Mouse (Mus musculus) intestine, embryonic 16.5 days (tissue): ENCODE data around the gene Scyl1. TPM values are rescaled to one million over a fixed set of nuclear protein-coding genes. Genes with fewer than 3 reads are reported as not detected.
"Not testable (repeated sequence)": the region's sequence is repeated elsewhere in the genome, so short reads cannot be mapped to it uniquely, and the experiment has no call there.

ENCODE experiments used
- ATAC-seq: fragments of 200-750 bp; cut with Nextera tagmentation; 2 replicates; pipeline ENCODE4 v1.8.0; 2017; ENCODE audit warnings: moderate TSS enrichment, moderate library complexity
- H3K27ac ChIP-seq: fragments of 300-500 bp; sonication (generic); 2 replicates; pipeline ENCODE4 v1.5.1; 2014; ENCODE audit warnings: mild to moderate bottlenecking, low read length
- H3K27me3 ChIP-seq: fragments of 300-500 bp; sonication (generic); replicated peaks from 2 replicates; pipeline ENCODE4 v1.6.1; 2014; ENCODE audit warnings: low read length, control low read depth, mixed read lengths; ENCODE audit not compliant: control insufficient read depth, insufficient read depth
- H3K36me3 ChIP-seq: fragments of 300-500 bp; sonication (generic); 2 replicates; pipeline ENCODE4 v1.6.1; 2014; ENCODE audit warnings: low read length, control low read depth; ENCODE audit not compliant: control insufficient read depth, insufficient read depth
- H3K4me1 ChIP-seq: fragments of 300-500 bp; sonication (generic); 2 replicates; pipeline ENCODE4 v1.6.1; 2014; ENCODE audit warnings: low read length, control low read depth, mixed read lengths; ENCODE audit not compliant: control insufficient read depth, insufficient read depth
- H3K4me2 ChIP-seq: fragments of 300-500 bp; sonication (generic); 2 replicates; pipeline ENCODE4 v1.6.1; 2014; ENCODE audit warnings: low read depth, low read length, control low read depth
- H3K4me3 ChIP-seq: fragments of 300-500 bp; sonication (generic); 2 replicates; pipeline ENCODE4 v1.5.1; 2014; ENCODE audit warnings: mild to moderate bottlenecking, low read length
- H3K9ac ChIP-seq: fragments of 300-500 bp; sonication (generic); 2 replicates; pipeline ENCODE4 v1.6.1; 2014; ENCODE audit warnings: low read depth, low read length
- H3K9me3 ChIP-seq: fragments of 300-500 bp; sonication (generic); 2 replicates; pipeline ENCODE4 v1.6.1; 2016; ENCODE audit warnings: low read length, control low read depth; ENCODE audit not compliant: control insufficient read depth
- WGBS: fragments of 180-500 bp; shearing (Covaris S2); extraction: QIAGEN DNeasy Blood & Tissue Kit; methylation state at CpG from one replicate; pipeline ENCODE4 v1.1.7; 2014; 5-methylcytosine and 5-hydroxymethylcytosine counted together
- polyA plus RNA-seq: library from polyadenylated mRNA; unstranded; fragments of >200 nt; fragmentation: Nextera tagmentation; extraction: Ambion mirVana; gene quantifications from 2 replicates; pipeline ENCODE4 v1.2.1, GENCODE M21; 2015

Scyl1 gene
- polyA plus RNA-seq, 1 experiment from 2014 or later: 58.9 TPM

GRCm38 (mm10) chr19:5799566-5800349 lies 28.5 kb upstream of the Scyl1 start:
- H3K4me2 ChIP-seq: peak overlapping the region; percentile 65
- H3K9me3 ChIP-seq: no peaks in the 10 kb centered on the region
- WGBS: 0% methylated on average over 10 of the region's 10 CpGs
- H3K27ac ChIP-seq: peak overlapping the region; percentile 89
- peaks cover 21% of the 10 kb centered on the region for H3K36me3 ChIP-seq
- H3K4me3 ChIP-seq: peak overlapping the region; percentile 62
- no peaks in the 10 kb centered on the region for H3K27me3 ChIP-seq
- H3K9ac ChIP-seq: peak overlapping the region; percentile 81
- peaks cover 37% of the 10 kb centered on the region for H3K4me1 ChIP-seq
- no peak for ATAC-seq

DNA sequence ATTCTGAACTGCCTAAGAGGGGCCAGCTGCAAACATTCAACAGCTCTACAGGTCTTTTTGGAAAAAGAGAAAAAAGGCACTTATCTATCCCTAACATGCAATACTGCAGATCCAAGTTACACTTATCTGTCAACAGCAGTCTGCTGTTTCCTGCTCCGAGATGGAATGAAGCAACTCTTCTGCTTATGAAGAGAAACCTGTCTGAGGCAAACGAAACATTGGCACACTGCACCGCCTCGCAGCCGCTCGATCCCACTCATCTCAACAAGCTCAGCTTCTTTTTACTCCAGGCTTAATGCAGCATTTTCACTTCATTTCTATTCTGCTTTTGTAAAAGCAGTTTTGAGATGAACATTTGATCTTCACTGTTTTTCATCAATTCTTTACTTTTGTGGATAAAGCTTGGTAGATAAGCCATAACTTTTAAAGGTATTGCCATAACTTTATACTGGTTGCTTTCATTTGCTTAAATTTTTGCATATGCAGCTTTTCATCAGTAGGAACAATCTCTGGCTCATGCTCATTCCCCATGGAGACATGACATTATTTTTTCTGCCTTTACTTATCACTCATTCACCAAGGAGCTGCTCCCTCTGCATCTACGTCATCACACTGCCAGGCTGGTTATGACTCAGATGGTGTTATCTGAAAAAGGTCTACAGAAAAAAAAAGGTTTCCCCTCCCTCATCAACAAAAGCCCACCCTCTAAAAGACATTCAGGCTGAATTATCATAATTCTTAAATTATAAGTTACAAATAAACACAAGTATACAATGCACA lies 27.7 kb upstream of the Scyl1 start:
- no peaks in the 10 kb centered on the region for H3K27me3 ChIP-seq
- ATAC-seq: no peak
- under 1% methylated on average over 7 of the region's 7 CpGs for WGBS
- peaks cover 31% of the 10 kb centered on the region for H3K4me1 ChIP-seq
- H3K4me3 ChIP-seq: peak overlapping the region; percentile 67
- H3K4me2 ChIP-seq: peak overlapping the region; percentile 82
- peak overlapping the region; percentile 73 for H3K9ac ChIP-seq
- peaks cover 21% of the 10 kb centered on the region for H3K36me3 ChIP-seq
- no peaks in the 10 kb centered on the region for H3K9me3 ChIP-seq
- peak overlapping the region; percentile 30; the same call in 1 of the 2 replicates for H3K27ac ChIP-seq

GRCm38 (mm10) chr19:5797381-5798111 lies 26.3 kb upstream of the Scyl1 start:
- Histone ChIP-seq H3K9me3 (no peaks in the 10 kb centered on the region), H3K27ac (peak overlapping the region; percentile 68), H3K27me3 (no peaks in the 10 kb centered on the region), H3K4me1 (peaks cover 29% of the 10 kb centered on the region), H3K4me3 (peak overlapping the region; percentile 67), H3K4me2 (peak overlapping the region; percentile 82), H3K36me3 (peaks cover 21% of the 10 kb centered on the region), H3K9ac (peak overlapping the region; percentile 62)
- no peak for ATAC-seq
- 5% methylated on average over 7 of the region's 7 CpGs for WGBS

DNA sequence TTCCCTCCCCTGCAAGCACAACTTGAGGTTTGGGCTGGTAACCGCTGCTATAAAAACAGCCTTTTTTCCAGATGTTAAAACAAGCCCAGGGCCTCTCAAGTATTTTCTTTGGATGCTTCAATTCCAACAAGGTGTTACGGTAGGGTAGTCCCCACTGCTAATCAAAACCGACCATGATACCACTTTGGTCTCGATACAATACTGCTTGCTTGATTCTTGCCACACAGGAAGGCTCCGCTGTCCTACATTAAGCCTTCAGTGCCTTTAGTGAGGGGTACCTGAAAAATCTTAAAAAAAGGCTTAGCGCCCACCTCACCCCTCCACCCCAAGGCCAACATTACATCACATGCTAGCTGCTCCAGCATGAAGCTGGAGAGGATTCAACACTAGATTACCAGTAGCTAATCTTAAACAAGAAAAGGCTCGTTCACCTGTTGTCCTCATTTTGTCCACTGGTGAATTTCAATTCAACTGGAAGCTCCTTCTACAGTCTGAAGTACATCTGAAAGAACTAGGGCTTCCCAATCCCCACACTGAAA lies 25.4 kb upstream of the Scyl1 start:
- Histone ChIP-seq H3K27me3 (no peaks in the 10 kb centered on the region), H3K4me2 (peak overlapping the region; percentile 82), H3K4me3 (peak overlapping the region; percentile 67), H3K9me3 (no peaks in the 10 kb centered on the region), H3K4me1 (peaks cover 29% of the 10 kb centered on the region), H3K9ac (peak overlapping the region; percentile 62), H3K36me3 (peaks cover 21% of the 10 kb centered on the region), H3K27ac (peak overlapping the region; percentile 26; the same call in 1 of the 2 replicates)
- ATAC-seq: no peak
- WGBS: 55% methylated on average over 7 of the region's 7 CpGs

DNA sequence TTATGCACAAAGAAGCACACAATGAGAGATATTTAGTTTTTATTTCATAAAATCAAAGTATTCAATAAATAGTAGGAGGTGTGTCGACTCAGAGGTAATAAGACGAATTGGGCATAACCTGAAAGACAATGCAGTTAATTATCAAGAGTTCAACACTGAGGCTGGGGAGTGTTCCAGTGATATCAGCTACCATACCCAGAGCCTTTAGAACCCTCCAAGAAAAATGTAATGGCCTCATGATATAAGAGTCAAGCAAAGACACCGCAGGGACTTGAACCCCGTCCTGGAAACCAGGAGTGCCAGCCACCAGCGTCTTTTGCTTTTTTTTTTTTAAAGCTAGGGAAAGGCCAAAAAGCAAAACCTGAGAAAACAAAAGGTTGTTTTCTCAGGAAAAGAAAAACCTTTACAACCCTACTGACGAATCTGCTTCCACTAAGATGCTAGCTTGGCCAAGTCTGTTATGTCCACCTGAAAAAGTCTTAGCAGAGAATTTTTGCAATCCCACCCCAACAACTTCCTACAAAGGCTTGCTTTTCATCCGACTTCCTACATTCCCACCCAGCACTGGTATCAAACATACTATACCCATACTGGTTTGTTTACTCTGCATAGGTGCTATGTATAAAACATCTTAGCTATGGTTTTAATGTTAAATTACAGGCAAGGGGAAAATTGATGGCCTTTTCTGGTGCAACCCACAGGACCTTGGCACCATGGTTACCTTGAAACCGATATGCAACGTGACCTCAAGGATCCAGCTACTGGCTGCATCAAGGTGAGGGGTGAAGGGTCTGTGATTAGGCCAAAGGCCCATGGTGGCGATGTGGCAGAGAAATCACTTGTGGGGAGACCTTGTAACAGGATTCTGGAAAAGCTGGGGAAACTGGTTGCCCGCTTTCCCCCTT lies 24.7 kb upstream of the Scyl1 start:
- peak overlapping the region; percentile 67 for H3K4me3 ChIP-seq
- H3K4me1 ChIP-seq: peaks cover 29% of the 10 kb centered on the region
- H3K27me3 ChIP-seq: no peaks in the 10 kb centered on the region
- no peak for ATAC-seq
- H3K4me2 ChIP-seq: peak overlapping the region; percentile 82
- no peaks in the 10 kb centered on the region for H3K9me3 ChIP-seq
- peak overlapping the region; percentile 62 for H3K9ac ChIP-seq
- WGBS: 54% methylated on average over 11 of the region's 11 CpGs
- peaks cover 21% of the 10 kb centered on the region for H3K36me3 ChIP-seq
- H3K27ac ChIP-seq: 0 out of 2 replicates have a peak overlapping the region, but pooled peaks have one; percentile 26

GRCm38 (mm10) chr19:5794771-5795576 lies 23.8 kb upstream of the Scyl1 start:
- no peak overlapping the region for H3K4me3 ChIP-seq
- 33% methylated on average over 5 of the region's 5 CpGs for WGBS

DNA sequence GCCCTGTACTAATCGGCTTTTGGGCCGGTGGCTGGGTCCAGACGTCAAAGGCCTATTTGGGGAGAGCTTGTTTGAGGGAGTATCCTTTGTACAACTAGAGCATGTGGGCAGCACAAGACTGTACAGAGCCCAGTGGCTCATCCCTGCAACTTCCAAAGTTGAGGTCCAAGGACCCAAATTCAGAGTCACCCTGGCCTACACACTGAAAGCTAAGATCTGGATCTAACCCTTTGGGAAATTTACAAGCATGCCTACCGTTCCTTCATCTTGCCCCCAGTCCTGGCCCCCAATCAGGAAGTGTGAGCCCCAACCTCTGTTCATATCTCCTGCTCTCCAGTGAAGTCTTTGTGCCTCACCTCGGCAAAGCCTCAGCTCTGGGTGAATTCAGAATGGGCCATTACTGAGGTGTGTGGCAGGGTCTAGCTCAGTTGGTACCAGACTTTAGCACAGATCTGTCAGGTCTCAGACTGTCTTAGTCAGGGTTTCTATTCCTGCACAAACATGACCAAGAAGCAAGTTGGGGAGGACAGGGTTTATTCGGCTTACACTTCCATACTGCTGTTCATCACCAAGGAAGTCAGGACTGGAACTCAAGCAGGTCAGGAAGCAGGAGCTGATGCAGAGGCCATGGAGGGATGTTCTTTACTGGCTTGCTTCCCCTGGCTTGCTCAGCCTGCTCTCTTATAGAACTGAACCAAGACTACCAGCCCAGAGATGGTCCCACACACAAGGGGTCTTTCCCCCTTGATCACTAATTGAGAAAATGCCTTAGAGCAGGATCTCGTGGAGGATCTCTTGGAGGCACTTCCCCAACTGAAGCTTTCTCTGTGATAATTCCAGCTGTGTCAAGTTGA lies 22.9 kb upstream of the Scyl1 start:
- H3K27ac ChIP-seq: peak overlapping the region; percentile 66
- H3K9me3 ChIP-seq, H3K4me2 ChIP-seq, H3K27me3 ChIP-seq, H3K4me3 ChIP-seq: not testable (repeated sequence)
- peaks cover 21% of the 10 kb centered on the region for H3K36me3 ChIP-seq
- H3K4me1 ChIP-seq: peaks cover 29% of the 10 kb centered on the region
- WGBS: 26% methylated on average over 7 of the region's 7 CpGs
- H3K9ac ChIP-seq: 0 out of 2 replicates have a peak overlapping the region, but pooled peaks have one; percentile 24
- ATAC-seq: peak; percentile 36

More at GRCm38 (mm10) chr19:5794771-5795576, 23.8 kb upstream of the Scyl1 start:
- no peaks in the 10 kb centered on the region for H3K27me3 ChIP-seq
- peaks cover 21% of the 10 kb centered on the region for H3K36me3 ChIP-seq
- 0 out of 2 replicates have a peak overlapping the region, but pooled peaks have one; percentile 17 for H3K4me2 ChIP-seq
- no peaks in the 10 kb centered on the region for H3K9me3 ChIP-seq
- 0 out of 2 replicates have a peak overlapping the region, but pooled peaks have one; percentile 24 for H3K9ac ChIP-seq
- H3K27ac ChIP-seq: peak overlapping the region; percentile 65
- H3K4me1 ChIP-seq: peaks cover 29% of the 10 kb centered on the region
- peak; percentile 38 for ATAC-seq
